Mouse (Mus musculus): Measurements from ENCODE around the gene Ifna6. TPM values are rescaled to one million over a fixed set of nuclear protein-coding genes. Genes with fewer than 3 reads are reported as not detected.
"Not testable (repeated sequence)": the region's sequence is repeated elsewhere in the genome, so short reads cannot be mapped to it uniquely, and the experiment has no call there.

Ifna6 gene
- polyA plus RNA-seq, 1 experiment from 2014 or later = not detected

GRCm38 (mm10) chr4:88835225-88835624, 8.0 kb downstream of the Ifna6 start, which contains the start of gene Ifna5:
Gene Ifna5 (plus strand): TSS chr4:88835525.
- H3K27me3 ChIP-seq (ENCODE audit: control insufficient read depth, insufficient read depth, low read depth, low read length); H3K27ac ChIP-seq (ENCODE audit: low read length); ATAC-seq (ENCODE audit: low read depth); H3K36me3 ChIP-seq (ENCODE audit: control insufficient read depth, insufficient read depth, low read length); H3K9ac ChIP-seq (ENCODE audit: low read length); H3K9me3 ChIP-seq (ENCODE audit: control insufficient read depth, low read length); H3K4me1 ChIP-seq (replicated peaks; ENCODE audit: control insufficient read depth, insufficient read depth, low read length); H3K4me3 ChIP-seq (ENCODE audit: low read length); H3K4me2 ChIP-seq (ENCODE audit: low read depth, low read length): not testable (repeated sequence)
- WGBS = 93% methylated on average over 1 of the region's 1 CpGs

DNA sequence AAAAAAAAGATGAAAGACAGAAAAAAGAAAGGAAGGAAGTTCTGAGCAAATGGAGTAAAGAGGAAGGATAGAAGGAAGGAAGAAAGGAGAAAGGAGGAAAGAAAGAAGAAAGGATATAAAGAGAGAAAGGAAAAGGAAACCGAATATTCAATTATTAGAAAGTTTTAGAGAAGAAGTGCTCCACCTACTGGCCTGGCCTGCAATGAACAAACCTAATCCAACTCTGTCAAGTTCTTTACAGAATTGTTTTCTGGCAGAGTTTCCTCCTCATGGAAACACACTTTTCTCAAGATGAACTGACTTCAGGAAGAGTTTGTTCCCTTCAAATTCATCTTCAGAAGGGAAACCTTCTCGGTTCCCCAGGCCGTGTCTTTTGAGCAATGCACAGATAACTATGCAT, 11.6 kb downstream of the Ifna6 start:
- Histone ChIP-seq H3K4me1 (replicated peaks; ENCODE audit: control insufficient read depth, insufficient read depth, low read length) (no peaks in the 10 kb centered on the region), H3K4me3 (ENCODE audit: low read length) (no peak overlapping the region), H3K27me3 (ENCODE audit: control insufficient read depth, insufficient read depth, low read depth, low read length) (no peaks in the 10 kb centered on the region), H3K9ac (ENCODE audit: low read length) (no peak overlapping the region), H3K9me3 (ENCODE audit: control insufficient read depth, low read length) (no peaks in the 10 kb centered on the region), H3K36me3 (ENCODE audit: control insufficient read depth, insufficient read depth, low read length) (no peaks in the 10 kb centered on the region), H3K4me2 (ENCODE audit: low read depth, low read length) (no peak overlapping the region), H3K27ac (ENCODE audit: low read length) (no peak overlapping the region)
- ATAC-seq (ENCODE audit: low read depth) = no peak
- WGBS = 33% methylated on average over 3 of the region's 3 CpGs

DNA sequence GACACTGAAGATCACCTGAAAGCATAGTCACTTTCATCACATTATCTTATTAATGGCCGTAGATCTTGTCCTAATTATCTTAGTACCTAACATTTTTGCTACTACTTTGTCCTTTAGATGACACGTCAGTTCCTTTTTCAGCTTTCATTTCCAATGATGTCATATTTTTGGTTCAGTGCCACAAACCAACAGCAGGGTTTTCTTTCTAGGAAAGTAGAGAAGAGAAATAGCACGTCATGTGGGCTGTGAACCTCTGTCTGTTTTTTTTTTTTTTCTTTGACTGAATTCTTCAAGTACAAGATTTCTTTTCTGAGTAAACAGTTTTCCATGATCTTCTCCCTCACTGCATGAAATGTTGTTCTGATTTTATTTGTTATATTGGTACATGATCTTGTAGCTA, 12.8 kb downstream of the Ifna6 start:
- no peak overlapping the region for H3K4me2 ChIP-seq (ENCODE audit: low read depth, low read length)
- no peaks in the 10 kb centered on the region for H3K9me3 ChIP-seq (ENCODE audit: control insufficient read depth, low read length)
- no peak overlapping the region for H3K27ac ChIP-seq (ENCODE audit: low read length)
- H3K4me1 ChIP-seq (replicated peaks; ENCODE audit: control insufficient read depth, insufficient read depth, low read length) = no peaks in the 10 kb centered on the region
- 50% methylated on average over 3 of the region's 3 CpGs for WGBS
- H3K27me3 ChIP-seq (ENCODE audit: control insufficient read depth, insufficient read depth, low read depth, low read length) = no peaks in the 10 kb centered on the region
- no peak overlapping the region for H3K9ac ChIP-seq (ENCODE audit: low read length)
- H3K4me3 ChIP-seq (ENCODE audit: low read length) = no peak overlapping the region
- ATAC-seq (ENCODE audit: low read depth) = no peak
- H3K36me3 ChIP-seq (ENCODE audit: control insufficient read depth, insufficient read depth, low read length) = no peaks in the 10 kb centered on the region

DNA sequence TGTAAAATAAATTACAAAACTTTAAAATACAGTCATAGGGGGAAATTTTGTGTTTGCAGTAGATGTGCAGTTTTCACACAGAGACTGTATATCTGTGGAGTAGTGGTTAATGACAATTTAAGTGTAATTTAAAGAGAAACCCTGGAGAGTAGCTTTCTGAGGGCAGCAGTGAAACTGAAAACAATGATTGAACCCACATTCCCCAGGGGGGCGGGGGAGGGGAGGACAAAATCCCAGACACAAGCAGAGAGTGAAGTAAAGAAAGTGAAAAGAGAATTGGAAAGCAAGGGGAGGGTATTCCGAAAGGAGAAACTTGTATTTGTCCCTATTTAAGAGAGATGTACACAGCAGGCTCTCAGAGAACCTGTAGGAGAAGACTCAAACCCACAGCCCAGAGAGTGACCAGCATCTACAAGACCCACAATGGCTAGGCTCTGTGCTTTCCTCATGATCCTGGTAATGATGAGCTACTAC, 14.3 kb downstream of the Ifna6 start, which contains the start of gene Ifna4:
TSS of gene Ifna4 (plus strand) at position 424 of the 474 bp plus-strand sequence.
- no peak within 1 kb of the TSS for H3K4me3 ChIP-seq (ENCODE audit: low read length)
- H3K9ac ChIP-seq (ENCODE audit: low read length) = no peak within 1 kb of the TSS
- no peak for ATAC-seq (ENCODE audit: low read depth)
- no peak within 1 kb of the TSS for H3K4me2 ChIP-seq (ENCODE audit: low read depth, low read length)
- no peaks in the 10 kb centered on the region for H3K9me3 ChIP-seq (ENCODE audit: control insufficient read depth, low read length)
- 58% methylated on average over 2 of the region's 2 CpGs for WGBS
- no peaks in the 10 kb centered on the region for H3K4me1 ChIP-seq (replicated peaks; ENCODE audit: control insufficient read depth, insufficient read depth, low read length)
- no peaks in the 10 kb centered on the region for H3K36me3 ChIP-seq (ENCODE audit: control insufficient read depth, insufficient read depth, low read length)
- no peaks in the 10 kb centered on the region for H3K27me3 ChIP-seq (ENCODE audit: control insufficient read depth, insufficient read depth, low read depth, low read length)
- H3K27ac ChIP-seq (ENCODE audit: low read length) = no peak within 1 kb of the TSS

DNA sequence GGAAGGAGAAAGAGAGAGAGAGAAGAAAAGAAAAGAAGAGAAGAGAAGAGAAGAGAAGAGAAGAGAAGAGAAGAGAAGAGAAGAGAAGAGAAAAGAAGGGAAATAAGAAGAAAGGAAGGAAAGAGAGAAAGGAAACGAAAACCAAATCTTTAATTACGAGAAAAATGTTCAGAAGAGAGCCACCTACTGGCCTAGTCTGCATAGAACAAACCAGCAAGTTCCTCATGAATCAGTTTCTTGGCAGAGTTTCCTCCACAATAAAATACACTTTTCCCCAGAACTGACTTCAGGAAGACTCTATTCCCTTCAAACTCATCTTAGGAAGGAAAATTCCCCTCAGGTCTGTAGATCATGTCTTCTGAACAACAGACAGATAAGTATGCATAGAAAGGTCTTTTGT, 18.1 kb downstream of the Ifna6 start:
- H3K36me3 ChIP-seq (ENCODE audit: control insufficient read depth, insufficient read depth, low read length) = no peaks in the 10 kb centered on the region
- H3K4me3 ChIP-seq (ENCODE audit: low read length) = no peak overlapping the region
- no peak overlapping the region for H3K27ac ChIP-seq (ENCODE audit: low read length)
- H3K4me2 ChIP-seq (ENCODE audit: low read depth, low read length) = no peak overlapping the region
- ATAC-seq (ENCODE audit: low read depth) = no peak
- H3K27me3 ChIP-seq (ENCODE audit: control insufficient read depth, insufficient read depth, low read depth, low read length) = no peaks in the 10 kb centered on the region
- H3K9me3 ChIP-seq (ENCODE audit: control insufficient read depth, low read length) = no peaks in the 10 kb centered on the region
- no peak overlapping the region for H3K9ac ChIP-seq (ENCODE audit: low read length)
- 56% methylated on average over 2 of the region's 2 CpGs for WGBS
- H3K4me1 ChIP-seq (replicated peaks; ENCODE audit: control insufficient read depth, insufficient read depth, low read length) = no peaks in the 10 kb centered on the region

DNA sequence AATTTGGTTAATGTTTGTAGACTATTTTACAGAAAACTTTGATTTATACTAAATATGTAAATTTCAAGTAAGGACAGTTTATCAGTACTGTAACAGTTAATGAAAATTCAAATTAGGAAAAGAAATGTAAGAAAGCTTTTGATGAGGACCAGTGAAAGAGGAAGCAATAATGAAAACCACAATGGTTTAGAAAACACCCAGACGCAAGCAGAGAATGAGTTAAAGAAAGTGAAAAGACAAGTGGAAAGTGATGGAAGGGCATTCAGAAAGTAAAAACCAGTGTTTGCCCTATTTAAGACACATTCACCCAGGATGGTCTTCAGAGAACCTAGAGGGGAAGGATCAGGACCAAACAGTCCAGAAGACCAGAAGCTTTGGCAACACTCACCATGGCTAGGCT, 22.5 kb downstream of the Ifna6 start, which contains the start of gene Ifna1:
TSS of gene Ifna1 (plus strand) at position 390 of the 400 bp plus-strand sequence.
- Histone ChIP-seq H3K4me1 (replicated peaks; ENCODE audit: control insufficient read depth, insufficient read depth, low read length) (no peaks in the 10 kb centered on the region), H3K27ac (ENCODE audit: low read length) (no peak within 1 kb of the TSS), H3K4me3 (ENCODE audit: low read length) (no peak within 1 kb of the TSS), H3K9ac (ENCODE audit: low read length) (no peak within 1 kb of the TSS), H3K27me3 (ENCODE audit: control insufficient read depth, insufficient read depth, low read depth, low read length) (no peaks in the 10 kb centered on the region), H3K36me3 (ENCODE audit: control insufficient read depth, insufficient read depth, low read length) (no peaks in the 10 kb centered on the region), H3K9me3 (ENCODE audit: control insufficient read depth, low read length) (no peaks in the 10 kb centered on the region), H3K4me2 (ENCODE audit: low read depth, low read length) (no peak within 1 kb of the TSS)
- ATAC-seq (ENCODE audit: low read depth) = no peak
- 71% methylated on average over 1 of the region's 1 CpGs for WGBS

DNA sequence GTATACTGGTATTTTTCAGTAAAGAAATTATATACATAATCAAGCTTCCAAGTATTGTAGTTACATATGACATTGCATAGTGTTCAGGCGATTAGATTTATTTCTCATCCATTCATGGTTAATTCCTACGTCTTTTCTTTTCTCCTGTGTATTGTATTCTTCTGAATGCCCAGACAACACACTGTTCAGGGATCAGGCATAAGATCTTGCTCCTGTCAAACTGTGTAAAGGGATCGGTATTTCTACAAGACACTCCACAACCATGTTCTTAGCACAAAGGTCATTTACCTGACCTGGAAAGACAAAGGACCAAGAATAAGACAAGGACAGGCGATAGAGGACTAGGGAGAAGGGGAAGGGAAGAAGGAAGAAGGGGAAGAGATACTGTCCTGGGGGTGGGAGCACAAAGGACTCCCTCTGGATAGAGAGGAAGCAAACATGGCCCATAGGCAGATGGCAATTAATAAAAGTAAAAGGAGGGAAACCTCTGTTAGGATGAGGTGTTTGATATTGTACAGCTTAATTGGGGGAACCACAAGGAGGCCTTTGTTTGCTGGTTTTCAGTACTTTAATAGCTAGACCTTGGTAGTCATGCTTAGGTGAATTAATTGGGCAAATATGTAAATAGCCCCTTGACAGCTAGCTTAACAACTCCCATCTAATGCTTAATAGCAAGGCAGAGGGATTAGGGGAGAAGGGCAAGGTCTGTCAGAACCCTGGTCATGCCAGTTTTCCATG, 24.0 kb downstream of the Ifna6 start:
- Histone ChIP-seq H3K9ac (ENCODE audit: low read length) (no peak overlapping the region), H3K27me3 (ENCODE audit: control insufficient read depth, insufficient read depth, low read depth, low read length) (no peaks in the 10 kb centered on the region), H3K9me3 (ENCODE audit: control insufficient read depth, low read length) (no peaks in the 10 kb centered on the region), H3K4me1 (replicated peaks; ENCODE audit: control insufficient read depth, insufficient read depth, low read length) (no peaks in the 10 kb centered on the region), H3K36me3 (ENCODE audit: control insufficient read depth, insufficient read depth, low read length) (no peaks in the 10 kb centered on the region), H3K4me3 (ENCODE audit: low read length) (no peak overlapping the region), H3K27ac (ENCODE audit: low read length) (no peak overlapping the region), H3K4me2 (ENCODE audit: low read depth, low read length) (no peak overlapping the region)
- WGBS = 59% methylated on average over 4 of the region's 4 CpGs
- no peak for ATAC-seq (ENCODE audit: low read depth)

DNA sequence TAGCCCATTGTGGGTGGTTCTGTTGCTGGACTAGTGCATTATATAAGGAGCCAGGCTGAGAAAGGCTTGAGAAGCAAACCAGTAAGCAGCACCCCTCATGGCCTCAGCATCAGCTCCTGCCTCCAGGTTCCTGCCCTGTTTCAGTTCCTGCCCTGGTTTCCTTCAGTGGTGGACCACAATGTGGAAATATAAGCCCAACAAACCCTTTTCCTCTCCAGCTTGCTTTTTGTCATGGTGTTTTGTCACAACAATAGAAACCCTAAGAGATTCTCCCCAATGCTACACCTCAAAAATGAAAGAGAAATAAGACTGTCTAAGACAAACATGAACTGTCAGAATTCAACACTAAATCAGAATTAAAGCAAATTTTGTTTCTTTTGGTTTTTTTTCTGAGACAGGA, 32.0 kb downstream of the Ifna6 start:
- Histone ChIP-seq H3K9ac (ENCODE audit: low read length) (no peak overlapping the region), H3K9me3 (ENCODE audit: control insufficient read depth, low read length) (no peaks in the 10 kb centered on the region), H3K4me2 (ENCODE audit: low read depth, low read length) (no peak overlapping the region), H3K4me1 (replicated peaks; ENCODE audit: control insufficient read depth, insufficient read depth, low read length) (no peaks in the 10 kb centered on the region), H3K27ac (ENCODE audit: low read length) (no peak overlapping the region), H3K4me3 (ENCODE audit: low read length) (no peak overlapping the region), H3K27me3 (ENCODE audit: control insufficient read depth, insufficient read depth, low read depth, low read length) (peaks cover 7% of the 10 kb centered on the region; the same call in 1 of the 2 replicates), H3K36me3 (ENCODE audit: control insufficient read depth, insufficient read depth, low read length) (no peaks in the 10 kb centered on the region)
- no peak for ATAC-seq (ENCODE audit: low read depth)

GRCm38 (mm10) chr4:88863309-88863708, 36.1 kb downstream of the Ifna6 start:
- WGBS = 8% methylated on average over 7 of the region's 7 CpGs
- Histone ChIP-seq H3K9me3 (ENCODE audit: control insufficient read depth, low read length) (no peaks in the 10 kb centered on the region), H3K4me2 (ENCODE audit: low read depth, low read length) (no peak overlapping the region), H3K4me3 (ENCODE audit: low read length) (no peak overlapping the region), H3K4me1 (replicated peaks; ENCODE audit: control insufficient read depth, insufficient read depth, low read length) (peaks cover 4% of the 10 kb centered on the region), H3K36me3 (ENCODE audit: control insufficient read depth, insufficient read depth, low read length) (no peaks in the 10 kb centered on the region), H3K9ac (ENCODE audit: low read length) (no peak overlapping the region), H3K27me3 (ENCODE audit: control insufficient read depth, insufficient read depth, low read depth, low read length) (peaks cover 21% of the 10 kb centered on the region; the same call in 1 of the 2 replicates), H3K27ac (ENCODE audit: low read length) (no peak overlapping the region)
- no peak for ATAC-seq (ENCODE audit: low read depth)
